ENCODE assay signal across 8 mouse cellular contexts in genomic region chr3:97681321-97682158, GRCm38 (mm10). TPM values are rescaled to one million over a fixed set of nuclear protein-coding genes. Genes with fewer than 3 reads are reported as not detected.
DNase-seq lines count a peak whose midpoint lies in the region; ATAC-seq and TF ChIP-seq lines count a peak whose summit lies in the region.

No protein-coding gene starts in this region.

- peak; percentile 54; the same call in 1 of the 2 replicates for TF ChIP-seq CTCF in bone marrow macrophage, adult 2 months (IDR thresholded peaks at IDR 0.05; ENCODE audit: low read depth, low read length)
- TF ChIP-seq CTCF in embryonic fibroblast, embryonic 13.5 days (IDR thresholded peaks at IDR 0.05; ENCODE audit: borderline replicate concordance, insufficient read depth, low read length), result no peak
- peak; percentile 82 for TF ChIP-seq CTCF in stomach, postnatal 0 days (IDR thresholded peaks at IDR 0.05; ENCODE audit: low read depth)

- peak overlapping the region; percentile 58 for H3K27ac ChIP-seq in bone marrow macrophage, adult 2 months (ENCODE audit: insufficient read depth, low read depth, low read length)
- H3K27ac ChIP-seq in embryonic fibroblast, embryonic 13.5 days (ENCODE audit: insufficient read depth, low read length), result peak overlapping the region; percentile 3; the same call in 1 of the 2 replicates
- H3K27ac ChIP-seq in heart, embryonic 15.5 days, result no peak overlapping the region
- H3K27ac ChIP-seq in liver, embryonic 15.5 days (replicated peaks), result no peak overlapping the region
- H3K27ac ChIP-seq in stomach, postnatal 0 days (replicated peaks), result no peak overlapping the region

- TF ChIP-seq POLR2A in bone marrow macrophage, adult 2 months (IDR thresholded peaks at IDR 0.05; ENCODE audit: borderline replicate concordance, low read depth, low read length), result no peak
- peak; percentile 34; the same call in 1 of the 2 replicates for TF ChIP-seq POLR2A in embryonic fibroblast, embryonic 13.5 days (IDR thresholded peaks at IDR 0.05; ENCODE audit: low read depth, low read length)

- peak; percentile 88 for DNase-seq in CD4-positive, CD25-positive, alpha-beta regulatory T cell, adult 2 months (ENCODE audit: low read depth, low spot score)
- peak; percentile 87 to 89 for DNase-seq in kidney, postnatal 25 days
- DNase-seq in neural tube, embryonic 10.5 days (ENCODE audit: extremely low spot score, low spot score), result peak; percentile 77
- peak; percentile 83 for DNase-seq in stomach, postnatal 0 days (ENCODE audit: low spot score)

- peak overlapping the region; percentile 45 for H3K9ac ChIP-seq in heart, embryonic 15.5 days
- peak overlapping the region; percentile 23 for H3K9ac ChIP-seq in liver, embryonic 15.5 days
- H3K9ac ChIP-seq in stomach, postnatal 0 days (ENCODE audit: low read length), result peak overlapping the region; percentile 55

- WGBS in heart, embryonic 15.5 days, result 2% methylated on average over 33 of the region's 33 CpGs
- under 1% methylated on average over 33 of the region's 33 CpGs for WGBS in liver, embryonic 15.5 days (ENCODE audit: insufficient replicate concordance)
- WGBS in stomach, postnatal 0 days, result 3% methylated on average over 33 of the region's 33 CpGs

- peak overlapping the region; percentile 61 for H3K4me3 ChIP-seq in bone marrow macrophage, adult 2 months (ENCODE audit: insufficient read depth, low read length)
- peak overlapping the region; percentile 17 for H3K4me3 ChIP-seq in embryonic fibroblast, embryonic 13.5 days (ENCODE audit: insufficient read depth, low read length)
- peak overlapping the region; percentile 49 for H3K4me3 ChIP-seq in heart, embryonic 15.5 days
- H3K4me3 ChIP-seq in liver, embryonic 15.5 days (replicated peaks), result peak overlapping the region; percentile 50
- peak overlapping the region; percentile 39 for H3K4me3 ChIP-seq in stomach, postnatal 0 days (ENCODE audit: low read depth, low read length)

- ATAC-seq in heart, embryonic 15.5 days (replicated peaks; ENCODE audit: insufficient number of reproducible peaks, insufficient read depth, low FRiP score, low read depth), result no peak
- peak; percentile 30 for ATAC-seq in liver, embryonic 15.5 days (ENCODE audit: insufficient read depth)
- peak; percentile 59 for ATAC-seq in stomach, postnatal 0 days (ENCODE audit: low FRiP score, low TSS enrichment)

- peaks cover 5% of the 10 kb centered on the region for H3K4me1 ChIP-seq in bone marrow macrophage, adult 2 months (ENCODE audit: control insufficient read depth, insufficient read depth, low read length)
- H3K4me1 ChIP-seq in embryonic fibroblast, embryonic 13.5 days (ENCODE audit: control insufficient read depth, insufficient read depth, low read length), result peaks cover 5% of the 10 kb centered on the region; the same call in 1 of the 2 replicates
- H3K4me1 ChIP-seq in heart, embryonic 15.5 days (replicated peaks), result peaks cover 34% of the 10 kb centered on the region
- H3K4me1 ChIP-seq in liver, embryonic 15.5 days (replicated peaks), result peaks cover 21% of the 10 kb centered on the region
- peaks cover 4% of the 10 kb centered on the region; the same call in 1 of the 2 replicates for H3K4me1 ChIP-seq in stomach, postnatal 0 days (replicated peaks; ENCODE audit: control insufficient read depth, insufficient read depth)

- peak overlapping the region; percentile 82 for H3K4me2 ChIP-seq in heart, embryonic 15.5 days
- peak overlapping the region; percentile 78 for H3K4me2 ChIP-seq in liver, embryonic 15.5 days
- peak overlapping the region; percentile 75 for H3K4me2 ChIP-seq in stomach, postnatal 0 days (replicated peaks; ENCODE audit: low read depth)

- H3K27me3 ChIP-seq in heart, embryonic 15.5 days, result no peaks in the 10 kb centered on the region
- peaks cover 40% of the 10 kb centered on the region for H3K27me3 ChIP-seq in liver, embryonic 15.5 days
- H3K27me3 ChIP-seq in stomach, postnatal 0 days (ENCODE audit: control insufficient read depth, insufficient read depth, low read length), result no peaks in the 10 kb centered on the region

- no peaks in the 10 kb centered on the region for H3K9me3 ChIP-seq in heart, embryonic 15.5 days (replicated peaks)
- no peaks in the 10 kb centered on the region for H3K9me3 ChIP-seq in liver, embryonic 15.5 days (replicated peaks)
- H3K9me3 ChIP-seq in stomach, postnatal 0 days (ENCODE audit: control insufficient read depth, low read length), result no peaks in the 10 kb centered on the region

- no peak for TF ChIP-seq EP300 in stomach, postnatal 0 days (optimal IDR thresholded peaks at IDR 0.05)

- no peaks in the 10 kb centered on the region for H3K36me3 ChIP-seq in heart, embryonic 15.5 days
- H3K36me3 ChIP-seq in liver, embryonic 15.5 days (replicated peaks), result no peaks in the 10 kb centered on the region
- H3K36me3 ChIP-seq in stomach, postnatal 0 days (ENCODE audit: control insufficient read depth, insufficient read depth, low read length), result no peaks in the 10 kb centered on the region

RNA-seq across cellular contexts. Expression of gene Gm17651, which starts 7.0 kb away (rescaled TPM):
- not detected in 2 replicates for polyA plus RNA-seq in bone marrow macrophage, adult 2 months (2012; ENCODE audit: insufficient read depth, insufficient read length, missing spikeins)
- not detected in 2 replicates for polyA plus RNA-seq in embryonic fibroblast, embryonic 13.5 days (2011; ENCODE audit: insufficient read length, low read depth, missing spikeins)
- not detected in 2 replicates for polyA plus RNA-seq in heart, embryonic 15.5 days (2015; fragmentation: Nextera tagmentation; extraction: Ambion mirVana)
- polyA plus RNA-seq in liver, embryonic 15.5 days (2015; fragmentation: Nextera tagmentation; extraction: Ambion mirVana), result not detected in 2 replicates
- polyA plus RNA-seq in stomach, postnatal 0 days (2015; fragmentation: Nextera tagmentation; extraction: Ambion mirVana), result not detected in 2 replicates

RNA-seq across cellular contexts. Expression of gene Prkab2, which starts 23.5 kb away (rescaled TPM):
- polyA plus RNA-seq in bone marrow macrophage, adult 2 months (2012; ENCODE audit: insufficient read depth, insufficient read length, missing spikeins), result 8.5 and 9.0 TPM in 2 replicates
- polyA plus RNA-seq in embryonic fibroblast, embryonic 13.5 days (2011; ENCODE audit: insufficient read length, low read depth, missing spikeins), result 23.8 and 30.2 TPM in 2 replicates
- polyA plus RNA-seq in heart, embryonic 15.5 days (2015; fragmentation: Nextera tagmentation; extraction: Ambion mirVana), result 14.0 and 15.5 TPM in 2 replicates
- 1.6 TPM in 2 replicates for polyA plus RNA-seq in liver, embryonic 15.5 days (2015; fragmentation: Nextera tagmentation; extraction: Ambion mirVana)
- 4.8 and 5.6 TPM in 2 replicates for polyA plus RNA-seq in stomach, postnatal 0 days (2015; fragmentation: Nextera tagmentation; extraction: Ambion mirVana)

RNA-seq across cellular contexts. Expression of gene Fmo5, which starts 52.9 kb away (rescaled TPM):
- 21.5 and 21.9 TPM in 2 replicates for polyA plus RNA-seq in bone marrow macrophage, adult 2 months (2012; ENCODE audit: insufficient read depth, insufficient read length, missing spikeins)
- 1.5 and 2.3 TPM in 2 replicates for polyA plus RNA-seq in embryonic fibroblast, embryonic 13.5 days (2011; ENCODE audit: insufficient read length, low read depth, missing spikeins)
- polyA plus RNA-seq in heart, embryonic 15.5 days (2015; fragmentation: Nextera tagmentation; extraction: Ambion mirVana), result 4.1 and 5.5 TPM in 2 replicates
- polyA plus RNA-seq in liver, embryonic 15.5 days (2015; fragmentation: Nextera tagmentation; extraction: Ambion mirVana), result 19.6 and 20.7 TPM in 2 replicates
- 26.4 and 31.8 TPM in 2 replicates for polyA plus RNA-seq in stomach, postnatal 0 days (2015; fragmentation: Nextera tagmentation; extraction: Ambion mirVana)

Comparison
In these comparisons a context has a peak if more than half of its experiments do, and no peak if none do; other contexts are left out.
1. H3K27ac ChIP-seq: peak in bone marrow macrophage, adult 2 months (single experiment) and embryonic fibroblast, embryonic 13.5 days (single experiment); none in heart, embryonic 15.5 days (single experiment), liver, embryonic 15.5 days (single experiment) and stomach, postnatal 0 days (single experiment).
2. Peak in every context shown above with its lines, with median percentiles within 50 percentile points of each other: DNase-seq, H3K4me3 ChIP-seq, H3K4me2 ChIP-seq and H3K9ac ChIP-seq.